Mouse (Mus musculus) small intestine, adult 2 months (tissue): ENCODE results near the gene Ulk4.

Experiments
- CTCF ChIP-seq: fragments of 200-500 bp; IDR thresholded peaks from 2 replicates; pipeline ENCODE4 v1.5.1; 2012; ENCODE audit warnings: low read depth, mild to moderate bottlenecking, control low read depth, inconsistent platforms, low read length, moderate library complexity, mixed read lengths; ENCODE audit not compliant: insufficient replicate concordance, insufficient read length; ENCODE audit errors: extremely low read depth
- POLR2A ChIP-seq: fragments of 200-500 bp; IDR thresholded peaks from 2 replicates; pipeline ENCODE4 v1.6.1; 2012; ENCODE audit warnings: low read depth, mild to moderate bottlenecking, control low read depth, inconsistent platforms, low read length, moderate library complexity

GRCm38 (mm10) chr9:121257106-121257505 is 19.9 kb downstream of the Ulk4 start:
- TF ChIP-seq CTCF (no peak), POLR2A (no peak)
